Mouse (Mus musculus): ENCODE results near the gene Krt75. TPM values are rescaled to one million over a fixed set of nuclear protein-coding genes. Genes with fewer than 3 reads are reported as not detected.

Gene Krt75
- polyA plus RNA-seq, 1 experiment from 2014 or later, result not detected

GRCm38 (mm10) chr15:101558034-101558646 is 15.6 kb downstream of the Krt75 start:
- no peaks in the 10 kb centered on the region for H3K9me3 ChIP-seq (ENCODE audit: control insufficient read depth, low read length)
- no peak overlapping the region for H3K4me2 ChIP-seq (ENCODE audit: low read length)
- 17% methylated on average over 7 of the region's 7 CpGs for WGBS
- ATAC-seq (replicated peaks; ENCODE audit: low FRiP score, low TSS enrichment, low read depth) (no peak), DNase-seq (ENCODE audit: low spot score) (no peak)
- no peaks in the 10 kb centered on the region for H3K27me3 ChIP-seq (replicated peaks; ENCODE audit: control insufficient read depth, insufficient read depth, low read length)
- H3K4me1 ChIP-seq (replicated peaks; ENCODE audit: control insufficient read depth, insufficient read depth, low read length), result no peaks in the 10 kb centered on the region
- no peak overlapping the region for H3K27ac ChIP-seq (ENCODE audit: low read depth)
- H3K36me3 ChIP-seq (ENCODE audit: control insufficient read depth, insufficient read depth, low read length), result no peaks in the 10 kb centered on the region
- H3K9ac ChIP-seq (ENCODE audit: low read length), result no peak overlapping the region
- H3K4me3 ChIP-seq (ENCODE audit: low read depth, low read length), result no peak overlapping the region

GRCm38 (mm10) chr15:101553169-101553568 is 20.5 kb downstream of the Krt75 start:
- H3K4me1 ChIP-seq (replicated peaks; ENCODE audit: control insufficient read depth, insufficient read depth, low read length), result peaks cover 7% of the 10 kb centered on the region; the same call in 1 of the 2 replicates
- ATAC-seq (replicated peaks; ENCODE audit: low FRiP score, low TSS enrichment, low read depth) (0 out of 2 replicates have a peak, but pooled peaks have one; percentile 23), DNase-seq (ENCODE audit: low spot score) (peak; percentile 68)
- H3K27ac ChIP-seq (ENCODE audit: low read depth), result no peak overlapping the region
- no peak overlapping the region for H3K9ac ChIP-seq (ENCODE audit: low read length)
- no peaks in the 10 kb centered on the region for H3K9me3 ChIP-seq (ENCODE audit: control insufficient read depth, low read length)
- no peak overlapping the region for H3K4me3 ChIP-seq (ENCODE audit: low read depth, low read length)
- H3K4me2 ChIP-seq (ENCODE audit: low read length), result peak overlapping the region; percentile 32
- under 1% methylated on average over 11 of the region's 11 CpGs for WGBS
- no peaks in the 10 kb centered on the region for H3K27me3 ChIP-seq (replicated peaks; ENCODE audit: control insufficient read depth, insufficient read depth, low read length)
- no peaks in the 10 kb centered on the region for H3K36me3 ChIP-seq (ENCODE audit: control insufficient read depth, insufficient read depth, low read length)

- H3K4me3 ChIP-seq (ENCODE audit: low read depth, low read length), result no peak overlapping the region
- no peak for DNase-seq (ENCODE audit: low spot score)
- no peak for ATAC-seq (replicated peaks; ENCODE audit: low FRiP score, low TSS enrichment, low read depth)
- H3K4me2 ChIP-seq (ENCODE audit: low read length), result no peak overlapping the region
- H3K9ac ChIP-seq (ENCODE audit: low read length), result no peak overlapping the region
- H3K4me1 ChIP-seq (replicated peaks; ENCODE audit: control insufficient read depth, insufficient read depth, low read length), result peaks cover 7% of the 10 kb centered on the region; the same call in 1 of the 2 replicates
- no peaks in the 10 kb centered on the region for H3K27me3 ChIP-seq (replicated peaks; ENCODE audit: control insufficient read depth, insufficient read depth, low read length)
- 78% methylated on average over 8 of the region's 8 CpGs for WGBS
- H3K27ac ChIP-seq (ENCODE audit: low read depth), result no peak overlapping the region
- no peaks in the 10 kb centered on the region for H3K36me3 ChIP-seq (ENCODE audit: control insufficient read depth, insufficient read depth, low read length)
- H3K9me3 ChIP-seq (ENCODE audit: control insufficient read depth, low read length), result no peaks in the 10 kb centered on the region
Observed at GRCm38 (mm10) chr15:101552188-101552587, 21.5 kb downstream of the Krt75 start.

GRCm38 (mm10) chr15:101550567-101550966 is 23.1 kb downstream of the Krt75 start, which contains the start of gene Krt82:
Krt82 (minus strand) TSS chr15:101550667.
- H3K4me1 ChIP-seq (replicated peaks; ENCODE audit: control insufficient read depth, insufficient read depth, low read length), result peaks cover 7% of the 10 kb centered on the region; the same call in 1 of the 2 replicates
- H3K4me2 ChIP-seq (ENCODE audit: low read length), result no peak within 1 kb of the TSS
- no peak for DNase-seq (ENCODE audit: low spot score)
- no peak within 1 kb of the TSS for H3K4me3 ChIP-seq (ENCODE audit: low read depth, low read length)
- H3K27me3 ChIP-seq (replicated peaks; ENCODE audit: control insufficient read depth, insufficient read depth, low read length), result no peaks in the 10 kb centered on the region
- H3K27ac ChIP-seq (ENCODE audit: low read depth), result no peak within 1 kb of the TSS
- 78% methylated on average over 7 of the region's 7 CpGs for WGBS
- H3K36me3 ChIP-seq (ENCODE audit: control insufficient read depth, insufficient read depth, low read length), result no peaks in the 10 kb centered on the region
- no peak within 1 kb of the TSS for H3K9ac ChIP-seq (ENCODE audit: low read length)
- no peak for ATAC-seq (replicated peaks; ENCODE audit: low FRiP score, low TSS enrichment, low read depth)
- H3K9me3 ChIP-seq (ENCODE audit: control insufficient read depth, low read length), result no peaks in the 10 kb centered on the region

- Histone ChIP-seq H3K36me3 (ENCODE audit: control insufficient read depth, insufficient read depth, low read length) (no peaks in the 10 kb centered on the region), H3K4me3 (ENCODE audit: low read depth, low read length) (no peak overlapping the region), H3K9me3 (ENCODE audit: control insufficient read depth, low read length) (no peaks in the 10 kb centered on the region), H3K27ac (ENCODE audit: low read depth) (no peak overlapping the region), H3K4me2 (ENCODE audit: low read length) (no peak overlapping the region), H3K27me3 (replicated peaks; ENCODE audit: control insufficient read depth, insufficient read depth, low read length) (no peaks in the 10 kb centered on the region), H3K9ac (ENCODE audit: low read length) (no peak overlapping the region), H3K4me1 (replicated peaks; ENCODE audit: control insufficient read depth, insufficient read depth, low read length) (no peaks in the 10 kb centered on the region)
- no peak for ATAC-seq (replicated peaks; ENCODE audit: low FRiP score, low TSS enrichment, low read depth)
- DNase-seq (ENCODE audit: low spot score), result no peak
- WGBS, result 63% methylated on average over 3 of the region's 3 CpGs
Observed at GRCm38 (mm10) chr15:101544478-101544877, 29.2 kb downstream of the Krt75 start.

- ATAC-seq (replicated peaks; ENCODE audit: low FRiP score, low TSS enrichment, low read depth), result peak; percentile 43; the same call in 1 of the 2 replicates
- WGBS, result 54% methylated on average over 9 of the region's 9 CpGs
Observed at GRCm38 (mm10) chr15:101542543-101542942, 31.2 kb downstream of the Krt75 start.

GRCm38 (mm10) chr15:101538580-101538900 is 35.2 kb downstream of the Krt75 start:
- 45% methylated on average over 4 of the region's 4 CpGs for WGBS
- Histone ChIP-seq H3K4me2 (ENCODE audit: low read length) (no peak overlapping the region), H3K4me1 (replicated peaks; ENCODE audit: control insufficient read depth, insufficient read depth, low read length) (no peaks in the 10 kb centered on the region), H3K36me3 (ENCODE audit: control insufficient read depth, insufficient read depth, low read length) (no peaks in the 10 kb centered on the region), H3K9ac (ENCODE audit: low read length) (no peak overlapping the region), H3K4me3 (ENCODE audit: low read depth, low read length) (no peak overlapping the region), H3K27me3 (replicated peaks; ENCODE audit: control insufficient read depth, insufficient read depth, low read length) (no peaks in the 10 kb centered on the region), H3K9me3 (ENCODE audit: control insufficient read depth, low read length) (no peaks in the 10 kb centered on the region), H3K27ac (ENCODE audit: low read depth) (no peak overlapping the region)
- no peak for ATAC-seq (replicated peaks; ENCODE audit: low FRiP score, low TSS enrichment, low read depth)
- DNase-seq (ENCODE audit: low spot score), result no peak

More at GRCm38 (mm10) chr15:101542543-101542942, 31.2 kb downstream of the Krt75 start:
- DNase-seq (ENCODE audit: low spot score), result no peak
- Histone ChIP-seq H3K27ac (ENCODE audit: low read depth) (no peak overlapping the region), H3K4me1 (replicated peaks; ENCODE audit: control insufficient read depth, insufficient read depth, low read length) (no peaks in the 10 kb centered on the region), H3K4me2 (ENCODE audit: low read length) (no peak overlapping the region), H3K27me3 (replicated peaks; ENCODE audit: control insufficient read depth, insufficient read depth, low read length) (no peaks in the 10 kb centered on the region), H3K4me3 (ENCODE audit: low read depth, low read length) (no peak overlapping the region), H3K9me3 (ENCODE audit: control insufficient read depth, low read length) (no peaks in the 10 kb centered on the region), H3K36me3 (ENCODE audit: control insufficient read depth, insufficient read depth, low read length) (no peaks in the 10 kb centered on the region), H3K9ac (ENCODE audit: low read length) (no peak overlapping the region)

GRCm38 (mm10) chr15:101537864-101538579 is 35.7 kb downstream of the Krt75 start:
- DNase-seq (ENCODE audit: low spot score) (no peak), ATAC-seq (replicated peaks; ENCODE audit: low FRiP score, low TSS enrichment, low read depth) (no peak)
- Histone ChIP-seq H3K4me1 (replicated peaks; ENCODE audit: control insufficient read depth, insufficient read depth, low read length) (no peaks in the 10 kb centered on the region), H3K27ac (ENCODE audit: low read depth) (no peak overlapping the region; the same call in 1 of the 2 replicates), H3K9me3 (ENCODE audit: control insufficient read depth, low read length) (no peaks in the 10 kb centered on the region), H3K27me3 (replicated peaks; ENCODE audit: control insufficient read depth, insufficient read depth, low read length) (no peaks in the 10 kb centered on the region), H3K9ac (ENCODE audit: low read length) (no peak overlapping the region), H3K4me3 (ENCODE audit: low read depth, low read length) (no peak overlapping the region), H3K4me2 (ENCODE audit: low read length) (no peak overlapping the region), H3K36me3 (ENCODE audit: control insufficient read depth, insufficient read depth, low read length) (no peaks in the 10 kb centered on the region)
- 39% methylated on average over 7 of the region's 7 CpGs for WGBS

All from intestine, embryonic 14.5 days (tissue).